Mouse (Mus musculus) MEL (cell line): ENCODE results near the gene Sun2. TPM values are rescaled to one million over a fixed set of nuclear protein-coding genes. Genes with fewer than 3 reads are reported as not detected.

ENCODE experiments used
- DNase-seq: peaks from one replicate; pipeline ENCODE4 v3.0.0; 2011; ENCODE audit warnings: low read depth, low spot score
- H3K27ac ChIP-seq: 2 replicates; pipeline ENCODE4 v1.5.1; 2012; ENCODE audit warnings: low read depth, mild to moderate bottlenecking, control low read depth, low read length, moderate library complexity; ENCODE audit not compliant: control insufficient read depth
- H3K27me3 ChIP-seq, 2 experiments: fragments of 150-350 bp in 1 of 2; sonication (generic) in 1 of 2; 2 replicates each; pipeline ENCODE4 v1.6.1; 2012; ENCODE audit warnings: low read length in 2 of 2, mild to moderate bottlenecking in 2 of 2, improper control_type of control experiment in 1 of 2, moderate library complexity in 1 of 2; ENCODE audit not compliant: insufficient read depth in 2 of 2, control insufficient read depth in 1 of 2
- H3K36me3 ChIP-seq, 2 experiments: 2 replicates each; pipeline ENCODE4 v1.6.1; 2012 to 2014; ENCODE audit warnings: low read length in 2 of 2, improper control_type of control experiment in 1 of 2, inconsistent platforms in 1 of 2, mild to moderate bottlenecking in 1 of 2; ENCODE audit not compliant: insufficient read depth in 2 of 2, control insufficient read depth in 1 of 2
- H3K4me1 ChIP-seq, 2 experiments: fragments of 150-350 bp in 1 of 2; sonication (generic) in 1 of 2; 2 replicates each; pipeline ENCODE4 v1.6.1; 2012; ENCODE audit warnings: low read length in 2 of 2, improper control_type of control experiment in 1 of 2, mild to moderate bottlenecking in 1 of 2; ENCODE audit not compliant: insufficient read depth in 2 of 2, control insufficient read depth in 1 of 2
- H3K4me3 ChIP-seq, 2 experiments: fragments of 150-350 bp in 1 of 2; sonication (generic) in 1 of 2; 2 replicates each; pipeline ENCODE4 v1.5.1; 2012; ENCODE audit warnings: low read depth in 2 of 2, low read length in 2 of 2, mild to moderate bottlenecking in 2 of 2, moderate library complexity in 2 of 2, control low read depth in 1 of 2, improper control_type of control experiment in 1 of 2; ENCODE audit not compliant: control insufficient read depth in 1 of 2, insufficient read depth in 1 of 2
- H3K79me2 ChIP-seq: 2 replicates; pipeline ENCODE4 v1.6.1; 2012; ENCODE audit warnings: mild to moderate bottlenecking, low read length, moderate library complexity; ENCODE audit not compliant: control insufficient read depth, poor library complexity, insufficient read depth
- H3K9ac ChIP-seq: 2 replicates; pipeline ENCODE4 v1.6.1; 2012; ENCODE audit warnings: low read depth, mild to moderate bottlenecking, control low read depth, low read length, moderate library complexity; ENCODE audit not compliant: control insufficient read depth, poor library complexity, severe bottlenecking
- H3K9me3 ChIP-seq: fragments of 150-350 bp; sonication (generic); replicated peaks from 2 replicates; pipeline ENCODE4 v1.6.1; 2012; ENCODE audit warnings: mild to moderate bottlenecking, low read length, improper control_type of control experiment, moderate library complexity; ENCODE audit not compliant: insufficient read depth
- BHLHE40 ChIP-seq: IDR thresholded peaks from 2 replicates; pipeline ENCODE4 v1.6.1; 2012; ENCODE audit warnings: low read depth, mild to moderate bottlenecking, inconsistent platforms, low read length, improper control_type of control experiment, borderline replicate concordance
- E2F4 ChIP-seq: IDR thresholded peaks from 2 replicates; pipeline ENCODE4 v1.6.1; 2011; ENCODE audit warnings: low read depth, low read length, improper control_type of control experiment, borderline replicate concordance
- ELF1 ChIP-seq: IDR thresholded peaks from 2 replicates; pipeline ENCODE4 v1.6.1; 2014; ENCODE audit warnings: low read depth, mild to moderate bottlenecking, inconsistent platforms, low read length, improper control_type of control experiment, moderate library complexity
- EP300 ChIP-seq, 2 experiments: IDR thresholded peaks; 2 replicates each; pipeline ENCODE4 v1.6.1; 2011; ENCODE audit warnings: improper control_type of control experiment in 2 of 2, low read length in 2 of 2, low read depth in 1 of 2, mild to moderate bottlenecking in 1 of 2
- ETS1 ChIP-seq: IDR thresholded peaks from 2 replicates; pipeline ENCODE4 v1.6.1; 2012; ENCODE audit warnings: low read depth, mild to moderate bottlenecking, inconsistent platforms, low read length, improper control_type of control experiment, moderate library complexity
- HCFC1 ChIP-seq: IDR thresholded peaks from 2 replicates; pipeline ENCODE4 v1.6.1; 2012; ENCODE audit warnings: low read depth, mild to moderate bottlenecking, inconsistent platforms, low read length, improper control_type of control experiment, moderate library complexity
- JUND ChIP-seq: IDR thresholded peaks from 2 replicates; pipeline ENCODE4 v1.6.1; 2011; ENCODE audit warnings: low read depth, mild to moderate bottlenecking, improper control_type of control experiment, low read length
- KAT2A ChIP-seq: conservative IDR thresholded peaks from 2 replicates; pipeline ENCODE4 v1.6.1; 2012; ENCODE audit warnings: low read depth, low read length, improper control_type of control experiment, inconsistent platforms
- MAFK ChIP-seq: IDR thresholded peaks from 2 replicates; pipeline ENCODE4 v1.6.1; 2011; ENCODE audit warnings: low read depth, mild to moderate bottlenecking, low read length, improper control_type of control experiment, borderline replicate concordance
- MAZ ChIP-seq: IDR thresholded peaks from 2 replicates; pipeline ENCODE4 v1.6.1; 2012; ENCODE audit warnings: low read depth, mild to moderate bottlenecking, inconsistent platforms, low read length, improper control_type of control experiment
- MEF2A ChIP-seq: IDR thresholded peaks from 2 replicates; pipeline ENCODE4 v1.6.1; 2014; ENCODE audit warnings: low read depth, mild to moderate bottlenecking, inconsistent platforms, low read length, improper control_type of control experiment; ENCODE audit not compliant: poor library complexity, insufficient replicate concordance, severe bottlenecking; ENCODE audit errors: extremely low read depth
- NRF1 ChIP-seq: IDR thresholded peaks from 2 replicates; pipeline ENCODE4 v1.6.1; 2014; ENCODE audit warnings: low read depth, mild to moderate bottlenecking, inconsistent platforms, low read length, improper control_type of control experiment, moderate library complexity; ENCODE audit not compliant: poor library complexity, insufficient read depth, severe bottlenecking
- POLR2A ChIP-seq, 2 experiments: IDR thresholded peaks; 2 replicates each; pipeline ENCODE4 v1.6.1; 2011 to 2012; ENCODE audit warnings: low read length in 2 of 2, mild to moderate bottlenecking in 2 of 2, control low read depth in 1 of 2, improper control_type of control experiment in 1 of 2, low read depth in 1 of 2, moderate library complexity in 1 of 2; ENCODE audit not compliant: control insufficient read depth in 1 of 2, insufficient read depth in 1 of 2, poor library complexity in 1 of 2
- RCOR1 ChIP-seq: IDR thresholded peaks from 2 replicates; pipeline ENCODE4 v1.6.1; 2012; ENCODE audit warnings: low read depth, mild to moderate bottlenecking, inconsistent platforms, low read length, improper control_type of control experiment
- TAL1 ChIP-seq: IDR thresholded peaks from 2 replicates; pipeline ENCODE4 v1.6.1; 2012; ENCODE audit warnings: mild to moderate bottlenecking, inconsistent platforms, low read length, moderate library complexity, mixed read lengths
- USF1 ChIP-seq: IDR thresholded peaks from 2 replicates; pipeline ENCODE4 v1.6.1; 2014; ENCODE audit warnings: low read depth, mild to moderate bottlenecking, inconsistent platforms, low read length, improper control_type of control experiment, moderate library complexity
- USF2 ChIP-seq, 2 experiments: IDR thresholded peaks; 2 replicates each; pipeline ENCODE4 v1.6.1; 2011 to 2012; ENCODE audit warnings: improper control_type of control experiment in 2 of 2, low read length in 2 of 2, borderline replicate concordance in 1 of 2, inconsistent platforms in 1 of 2, low read depth in 1 of 2, mild to moderate bottlenecking in 1 of 2; ENCODE audit not compliant: insufficient read depth in 1 of 2
- ZC3H11A ChIP-seq: IDR thresholded peaks from 2 replicates; pipeline ENCODE4 v1.6.1; 2012; ENCODE audit warnings: low read depth, mild to moderate bottlenecking, inconsistent platforms, low read length, improper control_type of control experiment
- ZKSCAN1 ChIP-seq: IDR thresholded peaks from 2 replicates; pipeline ENCODE4 v1.6.1; 2012; ENCODE audit warnings: low read depth, mild to moderate bottlenecking, inconsistent platforms, low read length, improper control_type of control experiment, moderate library complexity
- ZNF384 ChIP-seq: IDR thresholded peaks from 2 replicates; pipeline ENCODE4 v1.6.1; 2012; ENCODE audit warnings: low read depth, mild to moderate bottlenecking, inconsistent platforms, low read length, improper control_type of control experiment
- polyA plus RNA-seq, 2 experiments: library from polyadenylated mRNA; stranded (reverse) in 1 of 2; unstranded in 1 of 2; fragments of >175 nt in 1 of 2; fragments of >200 nt in 1 of 2; gene quantifications; 2 replicates each; pipeline versions ENCODE4 v1.2.1 to v1.2.4; 2012; ENCODE audit warnings: low replicate concordance in 2 of 2, low read depth in 1 of 2; ENCODE audit not compliant: insufficient read length in 2 of 2, insufficient read depth in 1 of 2, missing spikeins in 1 of 2
- total RNA-seq: library from RNA; depleted of rRNA; stranded (reverse); fragments of 300-350 nt; gene quantifications from 2 replicates; pipeline ENCODE4 v1.2.3, GENCODE M21; 2012

The Sun2 gene
- total and polyA plus RNA-seq, 3 experiments = 4.3 to 10.6 TPM; not detected in 1

GRCm38 (mm10) chr15:79790905-79791304 lies 48.6 kb upstream of the Sun2 start:
- Histone ChIP-seq H3K79me2 (no peaks in the 10 kb centered on the region), H3K27me3 (peaks cover 0 to 13% of the 10 kb centered on the region in 2 experiments; a peak in 3 of 4 replicates), H3K4me1 (no peaks in the 10 kb centered on the region), H3K27ac (no peak overlapping the region), H3K9me3 (no peaks in the 10 kb centered on the region)
- TF ChIP-seq MAZ (no peak), POLR2A (IDR thresholded peaks at IDR 0.05; ENCODE audit: control insufficient read depth in 1 of 2, insufficient read depth in 1 of 2, low read depth in 1 of 2, low read length in 2 of 2, poor library complexity in 1 of 2) (no peak), HCFC1 (no peak), MEF2A (no peak), NRF1 (no peak), ELF1 (no peak), ZKSCAN1 (no peak), BHLHE40 (no peak), MAFK (no peak), USF1 (no peak), E2F4 (no peak), USF2 (IDR thresholded peaks at IDR 0.05; ENCODE audit: borderline replicate concordance in 1 of 2, insufficient read depth in 1 of 2, low read depth in 1 of 2, low read length in 2 of 2) (no peak), ETS1 (no peak), ZC3H11A (no peak), KAT2A (no peak), JUND (no peak), TAL1 (no peak), EP300 (IDR thresholded peaks at IDR 0.05; ENCODE audit: low read depth in 1 of 2, low read length in 2 of 2) (no peak), RCOR1 (no peak)
- TF ChIP-seq, all 39 proteins: peak for 0
- Histone ChIP-seq H3K4me3 (no peak overlapping the region), H3K36me3 (no peaks in the 10 kb centered on the region), H3K9ac (no peak overlapping the region)
- no peak for DNase-seq

- Histone ChIP-seq H3K4me1 (no peaks in the 10 kb centered on the region), H3K79me2 (no peaks in the 10 kb centered on the region), H3K36me3 (no peaks in the 10 kb centered on the region), H3K9ac (no peak overlapping the region), H3K27ac (no peak overlapping the region), H3K4me3 (no peak overlapping the region), H3K27me3 (peaks cover 0 to 15% of the 10 kb centered on the region in 2 experiments; a peak in 3 of 4 replicates), H3K9me3 (no peaks in the 10 kb centered on the region)
- TF ChIP-seq ZNF384 (no peak), KAT2A (no peak)
- no peak for DNase-seq
These were observed 47.8 kb upstream of the Sun2 start for GRCm38 (mm10) chr15:79790111-79790510.
